Mouse (Mus musculus): ENCODE measurements around the gene Sspn.

DNA sequence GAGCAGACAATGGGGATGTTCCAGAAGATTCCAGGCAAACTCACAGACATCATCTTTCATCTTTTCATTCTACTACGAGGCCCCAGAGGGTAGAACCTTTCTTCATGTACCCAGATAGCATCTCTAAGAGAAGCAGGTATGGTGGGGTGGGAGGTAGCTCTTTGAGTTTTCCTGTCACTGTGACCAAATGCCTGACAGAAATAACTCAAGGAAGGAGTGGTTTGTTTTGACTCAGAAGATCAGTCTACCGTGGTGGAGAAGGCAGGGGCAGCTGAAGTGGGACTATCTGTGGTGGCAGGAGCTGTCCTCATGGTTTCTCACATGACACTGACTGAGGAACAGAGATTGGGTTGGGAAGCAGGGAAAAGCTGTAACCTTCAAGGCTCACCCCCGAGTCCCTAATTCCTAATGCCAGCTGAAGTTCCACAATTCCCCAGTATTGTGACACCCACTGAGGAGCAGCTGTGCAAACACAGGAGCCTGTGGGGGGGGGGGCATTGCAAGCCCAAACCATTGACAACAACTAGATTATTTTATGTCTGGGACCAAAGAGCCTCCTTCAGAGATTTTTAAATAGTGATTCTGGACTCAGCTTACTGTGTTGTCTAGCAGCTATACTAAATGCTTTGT, 74.6 kb downstream of the Sspn start:
- no peak for TF ChIP-seq ZC3H11A (IDR thresholded peaks at IDR 0.05; ENCODE audit: borderline replicate concordance, low read depth, low read length)
- TF ChIP-seq HCFC1 (IDR thresholded peaks at IDR 0.05; ENCODE audit: borderline replicate concordance, insufficient read depth, low read length), result no peak
- TF ChIP-seq MAFK (IDR thresholded peaks at IDR 0.05; ENCODE audit: insufficient read depth, low read depth, low read length), result no peak
